Mouse (Mus musculus) stomach, postnatal 0 days (tissue): ENCODE results near the gene Lrat.

ENCODE experiments used
- CTCF ChIP-seq: IDR thresholded peaks from 2 replicates; pipeline ENCODE4 v1.5.1; 2016; ENCODE audit warnings: antibody characterized with exemption, low read depth, mild to moderate bottlenecking, moderate library complexity
- EP300 ChIP-seq: optimal IDR thresholded peaks from 2 replicates; pipeline ENCODE3; 2016; ENCODE audit warnings: antibody characterized with exemption

DNA sequence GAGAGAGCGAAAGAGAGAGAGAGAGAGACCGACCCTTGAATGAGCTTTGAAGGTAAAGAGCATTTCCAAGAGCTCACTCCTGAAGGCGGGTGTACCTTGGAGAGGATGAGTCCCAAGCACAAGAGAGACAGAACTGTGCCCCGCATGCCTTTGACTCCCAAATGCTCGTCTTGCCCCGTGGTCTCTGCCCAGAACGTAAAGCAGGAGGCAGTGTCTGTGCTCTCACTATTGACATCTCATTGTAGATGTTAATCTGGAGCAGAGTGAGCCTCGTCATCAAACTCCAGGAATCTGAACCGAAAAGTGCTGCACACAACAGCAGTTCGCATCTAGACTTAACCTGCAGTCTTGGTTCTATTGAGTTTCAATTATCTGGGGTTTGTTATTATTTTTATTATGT, 46.4 kb upstream of the Lrat start:
- TF ChIP-seq CTCF, result no peak
- no peak for TF ChIP-seq EP300
